Mouse (Mus musculus) activated CD4-positive, CD25-positive, alpha-beta regulatory T cell, adult 4 months (primary cell): ENCODE measurements around the gene Arhgap32. TPM values are rescaled to one million over a fixed set of nuclear protein-coding genes. Genes with fewer than 3 reads are reported as not detected.
"Not testable (repeated sequence)": the region's sequence is repeated elsewhere in the genome, so short reads cannot be mapped to it uniquely, and the experiment has no call there.

Experiments
- ATAC-seq: one replicate; pipeline ENCODE4 v1.8.0; 2017
- polyA plus RNA-seq, 2 experiments: library from polyadenylated mRNA; unstranded; fragments of 100-300 nt; shearing (Covaris generic); gene quantifications; one replicate each; pipeline ENCODE4 v1.2.1; 2017

Gene Arhgap32
- polyA plus RNA-seq, result not detected

GRCm38 (mm10) chr9:32115786-32116185, at the start of gene Arhgap32:
Arhgap32 (plus strand) TSS chr9:32116136.
- ATAC-seq, result no peak

DNA sequence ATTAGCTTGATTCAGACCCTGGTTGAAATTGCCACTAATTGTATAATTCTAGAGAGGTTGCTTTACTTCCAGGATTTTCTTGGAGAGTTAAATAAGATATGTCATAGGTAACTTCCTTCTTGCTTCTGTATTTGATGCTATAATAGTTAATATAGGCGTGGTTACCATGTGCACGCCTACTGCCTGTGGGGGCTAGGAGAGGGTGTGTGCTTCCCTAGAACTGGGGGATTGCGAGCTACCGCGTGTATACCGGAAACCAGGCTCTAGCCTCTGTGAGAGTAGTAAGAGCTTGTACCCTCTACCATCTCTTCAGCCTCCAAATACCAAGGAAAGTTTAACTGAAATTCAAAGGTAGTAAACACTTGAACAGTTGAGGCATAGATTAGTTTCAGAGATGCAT, 43.2 kb upstream of the Arhgap32 start:
- no peak for ATAC-seq

DNA sequence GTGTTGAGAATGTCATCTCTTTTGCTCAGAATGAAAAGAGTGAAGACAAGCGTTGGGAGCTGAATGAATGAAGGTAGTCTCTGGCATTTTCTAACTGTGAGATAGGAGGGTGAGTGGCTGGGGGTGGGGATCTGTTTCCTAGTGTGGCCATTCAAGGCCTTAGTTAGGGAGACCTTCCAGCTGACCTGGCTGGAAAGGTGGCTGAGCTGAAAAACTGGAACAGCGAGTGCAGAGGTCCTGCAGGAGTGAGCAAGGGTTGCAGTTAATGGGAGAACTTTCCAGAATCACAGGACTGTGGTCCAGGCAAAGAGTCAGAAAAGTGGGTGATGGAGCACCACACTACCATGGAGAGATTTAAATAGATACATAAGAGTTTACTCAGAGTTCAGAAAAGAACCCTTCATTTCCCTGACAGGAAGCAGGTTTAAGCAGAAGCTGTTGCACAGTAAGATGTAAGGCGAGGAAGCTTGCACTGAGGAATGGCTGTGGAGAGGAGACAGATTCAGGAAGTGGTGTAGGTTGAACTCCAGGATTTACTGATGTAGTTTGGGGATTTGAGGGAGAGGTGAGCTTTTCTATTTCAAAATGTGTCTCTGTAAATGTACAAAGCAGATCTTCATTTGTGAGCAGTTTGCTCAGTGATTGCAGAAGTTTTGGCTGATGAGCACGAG, 27.7 kb upstream of the Arhgap32 start:
- no peak for ATAC-seq

GRCm38 (mm10) chr9:32088882-32089281, 27.1 kb upstream of the Arhgap32 start:
- no peak for ATAC-seq

DNA sequence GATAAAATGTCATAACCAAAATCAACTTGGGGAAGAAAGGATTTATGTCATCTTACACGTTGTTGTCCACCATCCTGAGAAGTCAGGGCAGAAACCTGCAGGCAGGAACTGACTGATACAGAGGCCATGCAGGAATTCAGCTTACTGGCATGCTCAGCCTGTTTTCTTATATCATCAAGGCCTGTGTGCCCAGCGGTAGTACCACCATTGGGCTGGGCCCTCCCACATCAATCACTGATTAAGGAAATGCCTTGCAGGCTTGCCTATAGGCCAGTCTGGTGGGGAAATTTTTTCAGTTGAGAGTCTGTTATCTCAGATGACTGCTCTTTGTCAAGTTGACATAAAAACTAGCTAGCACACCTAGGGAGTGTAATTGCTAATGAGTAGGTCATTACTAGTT, 22.5 kb upstream of the Arhgap32 start:
- no peak for ATAC-seq

- no peak for ATAC-seq
Observed at GRCm38 (mm10) chr9:32094351-32095120, 21.4 kb upstream of the Arhgap32 start.

GRCm38 (mm10) chr9:32095511-32095910, 20.4 kb upstream of the Arhgap32 start:
- no peak for ATAC-seq

DNA sequence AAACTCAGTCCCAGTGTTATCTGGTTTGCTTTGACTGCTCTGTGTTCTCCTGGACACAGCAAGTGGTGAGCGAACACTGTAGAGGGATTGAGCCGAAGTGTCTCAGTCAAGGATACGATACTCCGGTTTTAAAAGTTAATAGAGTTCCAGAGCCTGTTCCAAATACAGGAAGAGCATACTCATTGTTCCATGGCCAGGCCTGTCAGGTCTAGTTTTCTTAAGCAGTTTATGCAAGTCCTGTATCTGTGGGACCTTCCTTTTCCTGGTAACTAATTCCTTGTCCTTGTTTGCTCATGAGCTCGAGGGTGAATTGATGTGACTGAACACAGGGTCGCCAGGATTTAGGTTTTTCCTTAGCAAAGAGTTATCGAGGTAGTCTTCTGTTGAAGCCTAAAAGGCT, 19.4 kb upstream of the Arhgap32 start:
- ATAC-seq, result no peak

DNA sequence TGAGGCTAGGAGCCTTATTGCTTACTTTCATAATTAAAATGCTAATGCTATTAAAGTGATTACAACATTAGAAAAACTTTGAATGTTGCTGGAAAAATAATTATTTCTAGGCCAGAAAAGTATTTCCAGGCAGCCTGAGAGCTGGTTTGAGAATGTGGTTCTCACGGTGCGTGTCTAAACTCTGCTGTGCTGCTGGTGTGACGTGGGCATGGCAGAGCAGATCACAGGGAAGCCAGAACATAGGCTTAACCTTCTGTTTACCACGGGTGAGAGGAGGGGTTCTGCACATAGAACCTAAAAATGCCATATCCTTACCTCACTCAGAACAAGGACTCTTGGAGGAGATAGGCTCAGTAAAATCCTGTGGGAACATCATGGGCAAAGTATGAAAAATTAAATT, 18.8 kb upstream of the Arhgap32 start:
- ATAC-seq, result no peak

GRCm38 (mm10) chr9:32098425-32099155, 17.3 kb upstream of the Arhgap32 start:
- no peak for ATAC-seq

DNA sequence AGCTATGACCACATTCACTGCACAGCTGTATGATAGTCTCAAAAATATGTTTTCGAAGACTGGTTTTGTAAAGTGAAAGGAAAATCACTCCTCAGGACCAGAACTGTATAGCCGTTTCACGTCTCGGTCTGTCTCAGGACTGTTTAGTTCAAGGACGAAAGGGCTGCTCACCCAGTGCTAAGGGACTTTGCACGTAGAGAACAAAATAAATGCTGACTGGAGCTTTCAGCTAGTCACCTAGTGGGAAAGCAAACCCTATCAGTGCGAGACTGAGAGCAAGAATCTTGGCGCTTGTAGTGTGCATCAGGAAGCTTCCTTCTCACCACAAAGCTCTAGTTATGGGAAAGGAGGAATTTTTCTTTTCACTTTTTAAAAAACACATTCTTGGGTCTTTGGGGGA, 15.4 kb upstream of the Arhgap32 start:
- ATAC-seq, result no peak

GRCm38 (mm10) chr9:32101488-32101887, 14.4 kb upstream of the Arhgap32 start:
- no peak for ATAC-seq

- ATAC-seq, result no peak
Observed at GRCm38 (mm10) chr9:32104670-32105069, 11.3 kb upstream of the Arhgap32 start.

DNA sequence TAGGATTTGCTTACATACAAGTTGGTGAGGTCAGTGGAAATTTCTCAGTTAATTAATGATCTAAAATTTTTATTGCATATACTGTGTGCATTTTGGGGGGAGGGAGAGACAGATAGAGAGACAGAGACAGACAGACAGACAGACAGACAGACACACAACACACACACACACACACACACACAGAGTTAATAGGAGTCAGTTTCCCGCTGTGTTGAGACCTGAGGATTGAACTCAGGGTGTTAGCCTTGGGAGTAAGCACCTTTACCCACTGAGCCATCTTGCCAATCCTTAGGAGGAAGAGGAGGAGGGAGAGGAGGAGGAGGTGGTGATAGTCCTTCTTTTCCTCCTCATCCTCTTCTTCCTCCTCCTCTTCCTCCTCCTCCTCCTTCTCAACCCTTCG, 5.6 kb upstream of the Arhgap32 start:
- ATAC-seq, result no peak

GRCm38 (mm10) chr9:32116272-32116671, 336 bp downstream of the Arhgap32 start:
- no peak for ATAC-seq

DNA sequence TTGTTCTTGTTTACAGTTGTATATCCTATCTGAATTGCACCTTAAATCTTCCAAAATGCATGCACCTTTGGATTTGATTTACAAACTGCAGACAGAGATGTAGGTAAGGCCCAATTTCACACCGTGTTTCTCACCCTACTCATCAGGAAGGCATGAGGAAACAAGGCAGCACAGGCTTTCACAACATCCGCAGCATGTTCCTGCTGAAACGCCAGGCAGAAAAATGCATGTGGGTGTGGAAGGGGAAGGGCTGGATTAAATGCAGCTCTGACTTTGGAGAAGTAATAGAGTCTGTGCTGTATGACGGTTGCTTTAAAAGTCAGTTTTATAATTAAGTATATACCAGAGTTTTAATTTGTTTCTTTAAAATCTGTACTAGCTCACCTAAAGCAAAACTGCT, 1.9 kb downstream of the Arhgap32 start:
- ATAC-seq, result no peak

DNA sequence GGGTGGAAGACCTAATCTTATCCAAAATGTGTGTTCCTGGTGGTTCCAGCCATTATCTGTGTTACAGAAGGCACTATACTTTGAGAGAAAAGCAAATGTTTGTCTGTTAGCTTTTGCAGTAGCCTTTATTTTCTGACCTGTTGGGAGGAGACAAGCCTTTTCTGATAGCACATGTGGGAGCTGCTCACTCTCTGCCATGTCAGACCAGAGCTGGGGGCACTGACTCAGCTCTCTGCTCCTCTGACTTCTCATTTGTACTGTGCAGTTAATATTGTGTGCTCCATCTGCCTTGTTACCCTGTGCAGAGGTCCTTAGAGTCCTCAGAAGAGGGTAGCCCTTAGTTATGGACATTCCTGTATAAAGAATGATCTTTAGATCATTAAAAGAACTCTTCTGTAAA, 2.5 kb downstream of the Arhgap32 start:
- no peak for ATAC-seq

DNA sequence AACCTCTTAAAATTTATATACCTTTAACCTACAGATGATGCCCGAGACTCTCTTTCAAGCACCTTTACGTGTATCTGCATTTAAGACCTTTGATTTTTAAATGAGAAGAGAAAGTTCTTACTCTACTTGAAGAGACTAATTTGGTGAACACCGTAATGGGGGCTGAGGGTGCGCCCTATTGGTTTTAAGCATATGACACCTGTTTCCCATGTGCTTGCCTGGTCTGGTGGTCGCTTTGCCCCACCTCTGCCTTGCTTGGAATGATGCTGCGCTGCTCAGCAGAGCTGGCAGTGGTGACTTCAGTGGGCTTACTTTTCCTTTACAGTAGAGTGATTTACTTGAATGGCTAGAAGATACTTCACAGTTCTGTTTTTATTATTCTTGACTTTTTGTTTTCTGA, 3.6 kb downstream of the Arhgap32 start:
- ATAC-seq, result no peak

DNA sequence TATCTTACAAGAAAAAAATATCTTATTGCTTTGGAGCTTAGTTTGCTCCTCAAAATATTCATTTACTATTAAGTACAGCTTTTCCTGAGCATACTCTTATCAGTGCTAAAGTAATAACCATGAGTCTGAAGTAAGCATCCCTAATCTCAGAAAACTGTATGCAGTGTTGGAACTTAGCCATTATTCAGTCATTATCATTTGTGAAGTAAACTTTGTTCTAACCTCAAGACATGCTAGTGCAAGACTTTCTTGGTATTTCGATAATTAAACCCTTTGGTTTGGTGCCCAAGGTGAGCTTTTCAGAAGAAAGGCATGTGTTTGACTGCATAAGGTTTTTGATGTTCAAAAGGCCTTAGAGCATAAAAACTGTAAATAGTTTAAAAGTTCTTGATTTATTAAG, 4.2 kb downstream of the Arhgap32 start:
- ATAC-seq, result no peak

GRCm38 (mm10) chr9:32121271-32121670, 5.3 kb downstream of the Arhgap32 start:
- not testable (repeated sequence) for ATAC-seq

- no peak for ATAC-seq
Observed at GRCm38 (mm10) chr9:32136195-32136594, 20.3 kb downstream of the Arhgap32 start.

- ATAC-seq, result no peak
Observed at GRCm38 (mm10) chr9:32136680-32137295, 20.9 kb downstream of the Arhgap32 start.
